Mouse (Mus musculus) testis, postnatal 10 days (tissue): ENCODE results near the gene Dpp9.

ENCODE experiments used
- DNase-seq: peaks from one replicate; pipeline ENCODE4 v3.0.0; 2021; ENCODE audit warnings: low spot score

Dpp9 gene

GRCm38 (mm10) chr17:56182975-56183657 is 35.6 kb downstream of the Dpp9 start:
- no peak for DNase-seq

GRCm38 (mm10) chr17:56175416-56175815 is 43.3 kb downstream of the Dpp9 start:
- no peak for DNase-seq

DNA sequence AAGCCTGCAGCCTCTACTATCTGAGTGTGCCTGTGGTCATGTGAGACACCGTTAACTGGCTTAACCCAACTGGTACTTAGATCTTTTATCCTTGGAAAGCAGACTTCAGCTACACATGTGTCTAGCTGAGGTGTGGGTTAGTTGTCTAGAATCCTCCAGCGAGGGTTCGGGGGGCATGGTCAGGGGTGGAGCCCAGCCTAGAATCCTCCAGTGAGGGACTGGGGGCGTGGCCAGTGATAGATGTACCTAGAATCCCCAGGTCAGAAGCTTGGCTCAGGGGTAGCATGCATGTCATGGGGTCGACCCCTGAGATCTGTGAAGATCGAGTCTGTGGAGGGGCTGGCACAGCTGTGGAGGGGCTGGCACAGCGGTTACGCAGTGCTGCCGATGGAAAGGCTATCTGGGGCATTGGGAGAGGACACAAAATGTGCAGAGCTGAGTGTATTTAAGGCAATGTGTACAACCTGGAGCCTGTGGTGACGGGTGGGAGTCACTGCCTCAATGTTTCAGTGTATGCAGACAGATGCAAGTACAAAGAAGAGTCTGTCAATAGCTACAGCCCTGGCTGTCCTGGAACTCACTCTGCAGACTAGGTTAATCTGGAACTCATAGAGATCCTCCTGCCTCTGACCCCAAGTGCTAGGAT is 45.2 kb downstream of the Dpp9 start:
- peak; percentile 70 for DNase-seq

DNA sequence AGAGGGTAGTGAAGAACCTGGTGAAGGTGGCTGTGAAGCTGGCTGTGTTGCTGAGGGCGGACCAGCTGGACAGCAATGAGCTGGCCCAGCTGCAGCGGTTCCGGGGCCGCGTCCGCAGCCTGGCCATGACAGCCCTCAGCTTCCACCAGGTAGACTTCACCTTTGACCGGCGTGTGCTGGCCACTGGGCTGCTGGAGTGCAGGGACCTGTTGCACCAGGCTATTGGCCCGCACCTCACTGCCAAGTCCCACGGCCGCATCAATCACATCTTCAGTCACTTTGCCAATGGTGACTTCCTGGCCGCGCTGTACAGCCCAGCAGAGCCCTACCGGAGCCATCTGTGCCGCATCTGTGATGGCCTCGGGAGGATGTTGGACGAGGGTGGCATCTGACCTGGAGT is 46.8 kb downstream of the Dpp9 start:
- DNase-seq = no peak

- no peak for DNase-seq
Observed at GRCm38 (mm10) chr17:56171456-56171855, 47.2 kb downstream of the Dpp9 start.

DNA sequence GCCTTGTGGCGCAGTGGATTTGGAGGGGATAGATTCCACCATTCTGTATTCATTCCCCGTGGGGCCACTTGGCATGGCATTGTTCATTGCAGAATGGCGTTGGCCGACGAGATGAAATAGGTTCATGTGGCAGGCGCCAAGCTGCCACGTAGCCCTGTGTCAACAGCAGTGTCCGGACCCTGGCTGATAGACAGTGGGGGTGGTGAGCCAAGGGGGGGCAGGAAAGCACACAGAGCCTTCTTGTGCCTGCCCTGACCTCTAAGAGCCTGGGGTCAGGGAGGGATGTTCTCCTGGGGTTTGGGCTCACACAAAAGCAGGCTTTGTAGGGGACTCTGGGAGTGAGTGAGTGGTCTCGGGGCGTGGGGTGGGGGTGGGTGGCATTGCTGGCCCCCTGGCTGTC is 48.1 kb downstream of the Dpp9 start:
- DNase-seq = no peak

DNA sequence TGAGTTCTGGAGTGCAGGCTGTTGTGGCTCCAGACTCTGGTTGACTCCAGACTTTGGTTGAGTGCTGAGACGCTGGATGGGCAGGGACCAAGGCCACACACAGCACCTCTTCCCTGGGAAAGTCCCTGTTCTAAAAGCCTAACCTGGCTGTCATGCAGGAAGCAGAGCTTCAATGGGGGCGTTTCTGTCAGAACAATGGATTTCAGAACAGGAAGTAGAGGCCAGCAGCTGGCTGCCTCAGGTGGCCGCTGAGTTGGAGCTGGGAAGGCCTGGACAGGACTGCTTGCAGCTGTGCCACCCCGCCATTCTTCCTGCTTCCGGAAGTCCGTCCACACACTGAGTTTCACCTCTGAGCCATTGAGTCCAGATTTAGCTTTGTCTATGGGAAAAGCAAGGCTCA is 48.9 kb downstream of the Dpp9 start:
- no peak for DNase-seq

- DNase-seq = no peak
Observed at GRCm38 (mm10) chr17:56165671-56166070, 53.0 kb downstream of the Dpp9 start.

- DNase-seq = no peak
Observed at GRCm38 (mm10) chr17:56164510-56164909, 54.2 kb downstream of the Dpp9 start.

DNA sequence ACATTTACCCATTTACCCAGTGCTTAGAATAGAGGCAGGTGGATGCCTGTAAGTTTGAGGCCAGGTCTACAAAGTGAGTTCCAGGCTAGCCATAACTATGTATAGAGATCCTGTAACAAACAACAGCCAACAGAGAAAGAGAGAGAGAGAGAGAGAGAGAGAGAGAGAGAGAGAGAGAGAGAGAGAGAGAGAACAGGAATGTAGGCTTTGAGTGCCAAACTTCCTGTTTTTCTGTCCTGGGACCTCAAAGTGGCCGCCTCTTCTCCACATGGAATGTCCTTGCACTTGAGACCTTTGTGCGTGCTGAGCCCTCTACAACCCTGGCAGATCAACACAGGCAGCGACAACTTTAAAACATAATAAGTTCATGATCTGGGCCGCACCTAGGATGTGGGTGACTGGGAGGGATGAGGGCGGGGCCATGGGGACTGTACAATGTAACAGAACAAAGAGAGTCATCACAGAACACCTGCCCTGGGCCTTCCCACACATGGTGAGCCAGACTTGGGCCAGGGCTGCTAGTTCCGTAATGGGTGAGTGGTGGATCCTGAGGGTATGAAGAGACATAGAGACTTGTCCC is 55.1 kb downstream of the Dpp9 start:
- DNase-seq = no peak

DNA sequence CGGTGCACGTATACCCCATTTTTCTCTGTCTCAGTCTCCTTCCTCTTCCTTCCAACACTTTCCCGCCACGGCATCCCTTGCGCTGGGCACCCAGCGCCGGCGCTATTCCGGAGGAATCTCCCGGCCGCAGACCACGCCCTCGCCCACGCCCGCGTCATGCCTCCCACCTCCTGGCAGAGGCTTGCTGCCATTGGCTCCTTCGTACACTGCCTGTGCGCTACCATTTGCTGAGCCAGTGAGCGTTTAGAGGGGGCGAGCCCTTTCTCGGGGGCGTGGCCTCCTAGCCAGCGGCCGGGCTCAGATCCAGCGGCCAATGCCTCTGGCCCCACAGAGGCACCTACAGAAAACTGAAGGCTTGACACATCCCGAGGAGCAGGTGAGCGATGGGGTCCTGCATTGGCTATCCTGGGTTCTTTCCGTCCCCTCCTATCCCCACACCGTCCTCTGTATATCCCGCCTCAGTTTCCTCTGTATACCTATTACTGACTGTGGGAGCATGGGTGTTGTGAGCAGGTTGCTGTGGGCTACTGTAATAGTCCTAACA is 56.4 kb downstream of the Dpp9 start, which contains the start of gene Tnfaip8l1:
Tnfaip8l1 (plus strand) TSS at position 247 of the 544 bp plus-strand sequence.
- DNase-seq = peak; percentile 96

- peak; percentile 75 for DNase-seq
Observed at GRCm38 (mm10) chr17:56159729-56160128, 59.0 kb downstream of the Dpp9 start.

GRCm38 (mm10) chr17:56153643-56154042 is 65.1 kb downstream of the Dpp9 start:
- DNase-seq = peak; percentile 86

DNA sequence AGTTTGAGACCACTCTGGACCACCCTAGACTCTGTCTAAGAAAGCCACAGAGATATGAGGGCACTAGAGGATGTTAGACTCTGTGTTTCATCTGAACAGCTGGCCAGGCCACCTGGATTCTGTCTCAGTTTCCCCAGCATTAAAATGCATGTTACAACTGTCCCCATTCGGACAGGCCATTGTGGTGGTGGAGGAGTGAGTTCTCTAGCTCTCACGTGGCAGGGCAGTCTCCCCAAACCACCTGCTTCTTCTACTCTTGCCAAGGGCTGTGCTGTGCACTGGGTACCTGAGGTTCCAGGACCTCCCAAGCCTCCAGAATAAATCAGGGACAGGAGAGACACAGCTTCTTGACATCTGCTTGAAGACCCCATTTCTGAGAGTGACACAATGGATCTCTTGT is 68.8 kb downstream of the Dpp9 start:
- DNase-seq = no peak

DNA sequence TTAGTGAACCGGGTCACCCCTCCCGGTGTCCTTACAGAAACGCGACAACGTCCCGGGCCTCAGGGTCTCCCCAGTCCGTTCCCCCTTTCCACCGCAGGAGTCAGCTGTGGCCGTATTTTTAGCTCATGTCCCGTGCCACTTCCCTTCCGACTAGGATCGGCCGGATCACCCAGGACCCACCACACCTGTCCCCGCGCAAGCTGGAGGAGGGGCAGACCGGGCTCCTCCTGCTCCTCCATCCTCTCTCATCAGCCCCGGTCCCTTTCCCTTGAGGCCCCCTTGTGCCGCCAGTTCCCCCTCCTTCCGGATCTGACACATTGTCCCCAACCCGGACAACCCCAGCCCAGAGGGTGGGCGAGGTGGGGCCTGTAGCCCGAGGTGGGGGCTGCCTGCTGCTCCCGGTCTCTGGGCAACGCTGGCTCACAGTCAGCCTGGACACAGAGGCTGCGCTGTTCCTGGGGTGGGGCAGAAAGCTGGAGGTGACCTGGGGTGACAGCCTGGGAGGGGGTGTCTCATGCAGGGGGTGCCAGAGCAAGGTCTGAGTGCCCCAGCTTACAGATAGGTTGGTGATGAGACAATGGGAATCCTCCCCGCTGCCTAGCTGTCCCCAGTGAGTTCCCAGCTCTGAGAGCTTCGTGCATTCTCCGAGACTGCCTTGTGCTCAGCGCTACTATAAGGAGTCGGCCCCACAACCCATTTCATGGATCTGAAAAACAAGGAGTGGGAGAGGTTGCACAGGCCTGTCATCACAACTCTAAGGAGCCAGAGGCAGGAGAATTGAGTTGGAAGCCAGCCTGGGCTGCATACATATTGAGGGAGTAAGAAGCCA is 69.7 kb downstream of the Dpp9 start:
- no peak for DNase-seq

DNA sequence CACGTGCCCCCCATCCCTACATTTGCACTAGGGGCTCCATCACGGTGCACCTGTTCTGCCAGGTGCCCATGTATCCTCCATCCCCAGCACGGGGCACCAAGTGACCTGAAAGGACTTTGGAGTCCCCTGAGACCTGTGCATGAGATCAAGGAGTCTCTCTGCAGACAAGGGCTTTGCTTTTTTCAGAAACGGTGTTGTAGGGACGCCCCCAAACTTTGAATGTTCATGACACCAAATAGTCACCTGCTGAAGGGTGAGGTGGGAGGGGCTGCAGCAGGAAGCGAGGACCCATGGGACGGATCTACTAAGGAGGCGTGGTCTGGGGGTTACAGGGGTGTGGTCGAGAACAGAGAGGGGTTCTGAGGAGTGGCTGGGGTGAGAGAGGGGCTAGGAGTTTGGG is 70.4 kb downstream of the Dpp9 start:
- no peak for DNase-seq

DNA sequence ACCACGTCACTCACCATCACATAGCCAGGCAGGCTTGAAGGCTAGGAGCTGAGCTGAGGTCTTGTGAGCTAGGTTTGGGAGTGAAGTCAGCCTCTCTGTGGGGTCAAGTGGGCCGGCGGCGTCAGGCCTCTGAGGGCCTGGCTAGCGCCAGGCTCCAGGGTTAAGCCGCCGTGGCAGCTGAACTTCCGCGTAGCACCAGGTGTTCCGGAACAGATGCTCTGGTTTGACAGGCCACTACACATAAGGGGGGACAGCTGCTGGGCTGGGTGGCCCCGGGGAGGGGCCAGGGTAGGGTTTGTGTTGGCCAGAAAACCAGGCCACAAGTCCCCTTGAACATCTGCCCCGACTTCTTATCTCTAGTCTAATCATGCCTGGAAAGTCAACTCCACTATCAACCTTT is 71.3 kb downstream of the Dpp9 start:
- no peak for DNase-seq

DNA sequence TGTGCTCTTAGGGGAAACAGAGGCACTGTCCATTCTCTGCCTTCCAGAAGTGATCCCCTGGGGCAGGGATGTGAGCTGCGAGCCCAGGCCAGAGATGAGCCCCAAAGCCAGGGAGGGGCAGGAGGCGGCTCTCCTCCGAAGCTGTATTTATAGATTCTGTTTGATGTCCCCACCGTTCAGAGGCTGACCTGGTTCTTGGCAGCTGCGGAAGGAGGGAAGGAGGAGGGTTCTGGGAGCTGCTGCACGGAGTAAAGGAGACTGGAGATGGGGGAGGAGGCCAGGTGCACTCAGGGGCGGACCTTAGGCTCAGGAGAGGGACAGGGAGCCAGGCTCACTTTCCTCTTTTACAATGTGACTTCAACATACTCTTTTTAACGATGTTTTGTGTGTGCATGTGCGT is 72.6 kb downstream of the Dpp9 start:
- no peak for DNase-seq

DNA sequence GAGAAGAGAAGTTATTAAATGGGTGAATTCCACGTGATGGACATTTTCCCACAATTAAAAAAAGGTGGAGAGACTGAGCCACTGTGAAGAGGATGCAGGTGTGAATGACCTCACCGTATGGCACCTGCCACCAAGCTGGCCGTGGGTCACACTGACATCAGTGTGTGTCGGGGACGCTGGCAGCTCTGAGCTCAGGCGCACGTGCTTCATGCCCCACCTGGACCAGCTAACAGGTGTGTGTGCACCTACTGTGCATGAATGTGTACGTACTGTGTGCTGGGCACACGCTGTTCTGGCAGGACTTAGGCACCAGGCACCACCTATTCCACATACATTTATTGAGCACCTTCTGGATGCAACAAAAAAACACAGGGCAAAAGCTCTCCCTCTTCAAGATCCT is 74.2 kb downstream of the Dpp9 start:
- no peak for DNase-seq

DNA sequence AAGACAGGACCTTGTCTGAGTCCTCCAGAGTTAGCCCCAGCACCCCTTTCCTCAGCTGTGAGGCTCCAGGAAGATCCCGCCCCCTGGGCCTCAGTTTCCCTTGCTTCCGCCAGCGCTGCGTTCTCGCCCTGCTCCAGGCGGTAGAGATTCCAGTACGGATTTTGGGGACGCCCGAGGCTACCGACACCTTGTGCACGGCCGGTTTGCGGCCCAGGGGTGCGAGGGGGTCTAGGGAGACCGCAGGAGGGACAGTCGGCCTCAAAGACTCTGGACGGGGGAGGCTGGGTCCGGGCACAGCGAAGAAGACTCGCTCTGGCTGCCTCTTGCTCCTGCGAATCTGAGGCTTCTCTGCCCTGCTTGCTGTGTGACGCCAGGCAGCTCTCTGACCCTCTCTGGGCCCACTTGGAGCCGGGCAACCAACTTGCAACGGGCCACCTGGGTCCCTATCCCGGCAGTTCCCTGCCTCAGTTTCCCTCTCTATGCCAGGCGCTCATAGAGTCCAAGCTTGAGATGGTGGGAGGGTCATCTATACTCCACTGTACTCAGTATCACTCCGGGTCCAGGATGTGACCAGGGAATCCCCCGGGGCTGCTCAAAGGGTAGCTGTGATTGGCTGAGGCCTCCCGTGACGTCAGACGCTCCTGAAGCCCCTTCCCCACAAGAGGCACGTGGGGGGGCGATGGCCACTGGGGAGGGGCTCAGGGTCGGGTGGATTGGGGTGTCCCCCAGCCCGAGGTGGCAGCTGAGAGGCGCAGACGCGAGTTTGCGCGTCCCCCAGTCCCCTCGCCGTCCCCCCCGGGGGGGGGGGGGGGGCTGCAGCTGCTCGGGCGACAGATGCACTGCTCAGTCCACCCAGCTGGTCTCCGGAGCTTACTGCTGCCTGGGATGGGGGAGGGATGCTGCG is 76.8 kb downstream of the Dpp9 start:
- peak; percentile 70 for DNase-seq

DNA sequence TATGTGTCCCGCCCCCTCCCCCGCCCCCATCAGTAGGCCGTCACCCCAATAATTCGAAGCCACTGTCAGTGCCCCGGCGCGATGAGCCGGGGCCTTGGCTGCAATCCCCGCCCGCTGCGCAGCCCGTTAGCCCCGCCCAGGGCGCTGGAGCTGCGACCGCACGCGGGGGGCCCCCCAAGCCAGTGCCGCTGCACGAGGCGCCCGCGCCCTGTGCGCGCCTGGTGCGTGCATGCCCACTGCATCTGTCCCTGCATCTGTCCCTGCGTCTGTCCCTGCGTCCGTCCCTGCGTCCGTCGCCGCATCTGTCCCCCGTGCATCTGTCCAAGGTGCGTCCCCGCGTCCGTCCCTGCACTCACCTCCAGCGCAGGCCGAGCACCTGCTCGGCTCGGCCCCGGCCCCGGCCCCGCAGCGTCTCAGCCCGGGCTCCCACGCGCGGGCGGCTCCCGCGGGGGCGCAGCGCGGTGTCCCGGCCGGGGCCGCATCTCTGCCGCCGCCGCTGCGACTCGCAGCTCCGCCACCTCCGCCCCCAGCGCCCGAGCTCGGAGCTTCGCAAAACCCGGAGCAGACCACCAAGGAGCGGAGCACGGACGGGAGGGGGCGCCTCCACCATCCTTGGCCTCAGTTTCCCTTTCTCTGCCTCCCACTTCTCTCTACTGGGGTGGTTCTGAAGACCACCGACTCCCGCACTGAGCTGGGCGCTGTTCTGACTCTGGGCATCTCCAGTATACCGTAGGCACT is 78.7 kb downstream of the Dpp9 start, which contains the start of gene Sema6b:
Sema6b (minus strand) TSS at position 486 of the 738 bp plus-strand sequence.
- peak; percentile 84 for DNase-seq
